Mouse (Mus musculus): ENCODE results near the gene Mrpl17. TPM values are rescaled to one million over a fixed set of nuclear protein-coding genes. Genes with fewer than 3 reads are reported as not detected.

Gene Mrpl17
- polyA plus RNA-seq, 1 experiment = 271 TPM

DNA sequence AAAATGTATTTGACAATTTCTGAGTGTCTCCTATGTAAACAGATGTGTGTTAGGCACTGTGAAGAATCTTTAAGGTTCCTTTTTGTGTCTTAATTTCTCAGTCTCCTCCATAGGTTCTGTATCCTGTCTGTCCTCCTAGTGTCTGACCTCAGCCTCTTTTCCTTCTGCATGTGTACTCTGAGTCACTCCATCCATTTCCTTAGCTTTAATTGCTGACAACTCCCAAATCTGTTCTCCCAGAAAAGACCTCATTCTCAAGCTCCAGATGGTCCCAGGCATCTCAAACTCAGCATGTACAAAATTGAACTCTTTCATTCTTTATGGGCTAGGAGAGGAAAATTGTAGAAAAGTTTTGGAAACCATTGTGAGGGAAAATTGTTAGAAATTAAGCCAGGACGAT lies 8.1 kb downstream of the Mrpl17 start:
- WGBS = 47% methylated on average over 1 of the region's 1 CpGs
- Histone ChIP-seq H3K36me3 (ENCODE audit: control insufficient read depth, insufficient read depth, low read length) (no peaks in the 10 kb centered on the region), H3K4me3 (ENCODE audit: insufficient read depth, low read depth, low read length) (no peak overlapping the region), H3K27ac (ENCODE audit: insufficient read depth, low read depth, low read length) (no peak overlapping the region), H3K27me3 (replicated peaks; ENCODE audit: control insufficient read depth, insufficient read depth, low read length) (no peaks in the 10 kb centered on the region), H3K4me1 (ENCODE audit: control insufficient read depth, insufficient read depth, low read length) (no peaks in the 10 kb centered on the region)
- no peak for DNase-seq
- no peak for TF ChIP-seq CTCF (conservative IDR thresholded peaks at IDR 0.05; ENCODE audit: insufficient read depth, insufficient read length, low read depth, low read length)
- TF ChIP-seq POLR2A (IDR thresholded peaks at IDR 0.05; ENCODE audit: low read depth, low read length) = no peak

DNA sequence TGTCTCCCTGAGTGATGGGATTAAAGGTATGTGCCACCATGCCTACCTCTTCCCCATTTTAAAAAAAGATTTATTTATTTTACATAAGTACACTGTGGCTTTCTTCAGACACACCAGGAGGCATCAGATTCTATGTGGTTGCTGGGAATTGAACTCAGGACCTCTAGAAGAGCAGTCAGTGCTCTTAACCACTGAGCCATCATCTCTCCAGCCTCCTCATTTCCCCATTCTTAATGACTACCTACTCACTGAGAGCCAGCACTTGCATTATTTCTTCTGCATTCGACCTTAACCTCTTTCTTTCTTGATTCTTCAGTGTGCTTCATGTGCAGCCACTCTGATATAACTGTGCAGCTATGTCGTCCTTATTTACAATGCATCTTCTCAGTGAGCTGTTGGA lies 8.6 kb downstream of the Mrpl17 start:
- H3K36me3 ChIP-seq (ENCODE audit: control insufficient read depth, insufficient read depth, low read length) = no peaks in the 10 kb centered on the region
- H3K4me3 ChIP-seq (ENCODE audit: insufficient read depth, low read depth, low read length) = no peak overlapping the region
- no peak for DNase-seq
- H3K27me3 ChIP-seq (replicated peaks; ENCODE audit: control insufficient read depth, insufficient read depth, low read length) = no peaks in the 10 kb centered on the region
- H3K4me1 ChIP-seq (ENCODE audit: control insufficient read depth, insufficient read depth, low read length) = no peaks in the 10 kb centered on the region
- TF ChIP-seq POLR2A (IDR thresholded peaks at IDR 0.05; ENCODE audit: low read depth, low read length) (no peak), CTCF (conservative IDR thresholded peaks at IDR 0.05; ENCODE audit: insufficient read depth, insufficient read length, low read depth, low read length) (no peak)
- WGBS = 45% methylated on average over 2 of the region's 2 CpGs
- H3K27ac ChIP-seq (ENCODE audit: insufficient read depth, low read depth, low read length) = no peak overlapping the region

DNA sequence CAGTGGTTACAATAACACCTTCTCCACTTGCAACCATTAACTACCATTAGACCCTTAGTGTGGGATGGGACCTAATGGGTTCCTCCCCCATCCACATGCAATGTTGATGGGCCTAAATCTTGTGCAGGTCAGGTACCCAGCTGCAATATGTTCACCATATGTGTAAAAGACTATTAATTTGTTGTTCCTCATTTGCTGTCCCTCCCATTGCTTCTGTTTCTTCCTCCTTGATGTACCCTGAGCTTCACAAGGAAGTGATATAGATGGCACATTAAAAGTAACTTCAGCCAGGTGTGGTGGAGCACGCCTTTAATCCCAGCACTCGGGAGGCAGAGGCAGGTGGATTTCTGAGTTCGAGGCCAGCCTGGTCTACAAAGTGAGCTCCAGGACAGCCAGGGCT lies 13.9 kb downstream of the Mrpl17 start:
- no peaks in the 10 kb centered on the region for H3K36me3 ChIP-seq (ENCODE audit: control insufficient read depth, insufficient read depth, low read length)
- WGBS = 97% methylated on average over 3 of the region's 3 CpGs
- DNase-seq = no peak
- TF ChIP-seq CTCF (conservative IDR thresholded peaks at IDR 0.05; ENCODE audit: insufficient read depth, insufficient read length, low read depth, low read length) = no peak
- no peak for TF ChIP-seq POLR2A (IDR thresholded peaks at IDR 0.05; ENCODE audit: low read depth, low read length)
- H3K4me1 ChIP-seq (ENCODE audit: control insufficient read depth, insufficient read depth, low read length) = no peaks in the 10 kb centered on the region
- H3K4me3 ChIP-seq (ENCODE audit: insufficient read depth, low read depth, low read length) = no peak overlapping the region
- no peak overlapping the region for H3K27ac ChIP-seq (ENCODE audit: insufficient read depth, low read depth, low read length)
- no peaks in the 10 kb centered on the region for H3K27me3 ChIP-seq (replicated peaks; ENCODE audit: control insufficient read depth, insufficient read depth, low read length)

DNA sequence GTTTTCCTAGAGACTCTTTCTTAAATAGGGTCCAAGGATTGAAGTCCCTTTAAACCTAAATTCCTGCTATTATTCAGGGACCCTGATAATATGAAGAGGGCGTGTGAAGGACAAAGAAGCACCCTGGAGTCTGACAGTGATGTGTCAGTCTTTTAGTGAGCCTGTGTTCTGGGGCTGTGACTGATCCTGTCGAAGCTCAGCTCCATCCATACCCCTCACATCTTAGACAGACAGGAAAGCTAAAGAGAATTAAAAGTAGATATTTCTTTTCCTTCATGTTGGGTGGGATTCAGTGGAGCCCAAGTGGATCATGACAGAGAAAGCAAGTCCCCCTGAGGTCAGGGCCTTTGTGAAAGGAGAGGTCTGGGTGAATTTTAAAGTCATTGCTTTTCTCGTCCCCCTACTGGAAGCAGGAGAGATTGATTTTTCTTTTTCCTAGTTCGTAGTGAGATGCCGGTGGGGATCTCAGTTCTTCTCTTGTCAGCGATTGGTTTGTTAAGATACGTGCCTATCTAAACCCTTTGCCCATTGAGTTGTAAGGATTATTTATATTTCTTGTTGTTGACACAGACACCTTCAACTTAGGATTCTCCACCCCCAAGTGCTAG lies 15.0 kb downstream of the Mrpl17 start:
- no peak for DNase-seq

DNA sequence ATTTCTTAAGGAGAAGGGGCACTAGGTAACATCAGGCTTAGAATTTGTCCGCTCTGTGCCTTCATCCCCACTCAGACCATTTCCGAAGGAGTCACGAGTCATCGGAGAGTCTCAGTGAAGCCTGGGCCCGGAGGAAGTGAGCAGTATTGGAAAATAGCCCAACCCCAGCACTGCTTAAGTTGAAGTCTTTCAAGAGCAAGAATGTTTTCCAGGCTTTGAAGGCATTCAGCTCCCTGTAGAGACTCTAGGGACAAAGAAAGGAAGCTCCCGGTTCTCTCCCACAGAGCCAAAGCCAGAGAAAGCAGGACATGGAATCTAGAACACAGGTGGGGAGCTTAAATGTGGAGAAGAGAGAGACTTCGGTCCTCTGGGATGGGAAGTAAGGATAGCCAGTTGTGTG lies 17.2 kb downstream of the Mrpl17 start:
- WGBS = 63% methylated on average over 7 of the region's 7 CpGs
- no peak overlapping the region for H3K4me3 ChIP-seq (ENCODE audit: insufficient read depth, low read depth, low read length)
- H3K27me3 ChIP-seq (replicated peaks; ENCODE audit: control insufficient read depth, insufficient read depth, low read length) = no peaks in the 10 kb centered on the region
- H3K27ac ChIP-seq (ENCODE audit: insufficient read depth, low read depth, low read length) = peak overlapping the region; percentile 47; the same call in 1 of the 2 replicates
- H3K4me1 ChIP-seq (ENCODE audit: control insufficient read depth, insufficient read depth, low read length) = no peaks in the 10 kb centered on the region
- peak; percentile 41 for DNase-seq
- no peaks in the 10 kb centered on the region for H3K36me3 ChIP-seq (ENCODE audit: control insufficient read depth, insufficient read depth, low read length)
- no peak for TF ChIP-seq POLR2A (IDR thresholded peaks at IDR 0.05; ENCODE audit: low read depth, low read length)
- TF ChIP-seq CTCF (conservative IDR thresholded peaks at IDR 0.05; ENCODE audit: insufficient read depth, insufficient read length, low read depth, low read length) = no peak

More for the DNA sequence above, 15.0 kb downstream of the Mrpl17 start:
- H3K27ac ChIP-seq (ENCODE audit: insufficient read depth, low read depth, low read length) = no peak overlapping the region
- 36% methylated on average over 7 of the region's 7 CpGs for WGBS
- H3K4me3 ChIP-seq (ENCODE audit: insufficient read depth, low read depth, low read length) = no peak overlapping the region
- no peaks in the 10 kb centered on the region for H3K36me3 ChIP-seq (ENCODE audit: control insufficient read depth, insufficient read depth, low read length)
- TF ChIP-seq POLR2A (IDR thresholded peaks at IDR 0.05; ENCODE audit: low read depth, low read length) (no peak), CTCF (conservative IDR thresholded peaks at IDR 0.05; ENCODE audit: insufficient read depth, insufficient read length, low read depth, low read length) (no peak)
- H3K27me3 ChIP-seq (replicated peaks; ENCODE audit: control insufficient read depth, insufficient read depth, low read length) = no peaks in the 10 kb centered on the region
- H3K4me1 ChIP-seq (ENCODE audit: control insufficient read depth, insufficient read depth, low read length) = no peaks in the 10 kb centered on the region

DNA sequence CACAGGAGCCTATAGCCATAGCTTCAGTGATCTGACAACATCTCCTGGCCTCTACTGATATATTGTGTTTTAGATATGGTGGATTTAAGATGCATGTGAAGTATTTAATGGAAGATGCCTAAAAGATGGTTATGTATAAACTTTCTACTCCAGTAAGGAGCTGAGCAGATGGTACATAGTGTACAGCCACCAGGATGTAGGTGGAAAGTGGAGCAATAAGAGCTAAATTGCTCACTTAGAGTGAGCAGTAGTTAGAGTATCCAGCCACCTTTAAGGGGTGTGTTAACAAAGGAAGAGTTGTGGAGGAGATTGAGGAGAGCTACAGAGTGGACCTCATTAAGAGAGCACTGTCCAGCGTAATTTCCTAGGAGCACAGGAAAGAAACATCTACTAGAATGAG lies 19.8 kb downstream of the Mrpl17 start:
- H3K27me3 ChIP-seq (replicated peaks; ENCODE audit: control insufficient read depth, insufficient read depth, low read length) = peaks cover 4% of the 10 kb centered on the region; the same call in 1 of the 2 replicates
- WGBS = 79% methylated on average over 1 of the region's 1 CpGs
- H3K4me1 ChIP-seq (ENCODE audit: control insufficient read depth, insufficient read depth, low read length) = 0 out of 2 replicates have a peak, but pooled peaks cover 4% of the 10 kb centered on the region
- no peak for TF ChIP-seq POLR2A (IDR thresholded peaks at IDR 0.05; ENCODE audit: low read depth, low read length)
- H3K36me3 ChIP-seq (ENCODE audit: control insufficient read depth, insufficient read depth, low read length) = no peaks in the 10 kb centered on the region
- H3K4me3 ChIP-seq (ENCODE audit: insufficient read depth, low read depth, low read length) = no peak overlapping the region
- DNase-seq = no peak
- no peak overlapping the region for H3K27ac ChIP-seq (ENCODE audit: insufficient read depth, low read depth, low read length)

DNA sequence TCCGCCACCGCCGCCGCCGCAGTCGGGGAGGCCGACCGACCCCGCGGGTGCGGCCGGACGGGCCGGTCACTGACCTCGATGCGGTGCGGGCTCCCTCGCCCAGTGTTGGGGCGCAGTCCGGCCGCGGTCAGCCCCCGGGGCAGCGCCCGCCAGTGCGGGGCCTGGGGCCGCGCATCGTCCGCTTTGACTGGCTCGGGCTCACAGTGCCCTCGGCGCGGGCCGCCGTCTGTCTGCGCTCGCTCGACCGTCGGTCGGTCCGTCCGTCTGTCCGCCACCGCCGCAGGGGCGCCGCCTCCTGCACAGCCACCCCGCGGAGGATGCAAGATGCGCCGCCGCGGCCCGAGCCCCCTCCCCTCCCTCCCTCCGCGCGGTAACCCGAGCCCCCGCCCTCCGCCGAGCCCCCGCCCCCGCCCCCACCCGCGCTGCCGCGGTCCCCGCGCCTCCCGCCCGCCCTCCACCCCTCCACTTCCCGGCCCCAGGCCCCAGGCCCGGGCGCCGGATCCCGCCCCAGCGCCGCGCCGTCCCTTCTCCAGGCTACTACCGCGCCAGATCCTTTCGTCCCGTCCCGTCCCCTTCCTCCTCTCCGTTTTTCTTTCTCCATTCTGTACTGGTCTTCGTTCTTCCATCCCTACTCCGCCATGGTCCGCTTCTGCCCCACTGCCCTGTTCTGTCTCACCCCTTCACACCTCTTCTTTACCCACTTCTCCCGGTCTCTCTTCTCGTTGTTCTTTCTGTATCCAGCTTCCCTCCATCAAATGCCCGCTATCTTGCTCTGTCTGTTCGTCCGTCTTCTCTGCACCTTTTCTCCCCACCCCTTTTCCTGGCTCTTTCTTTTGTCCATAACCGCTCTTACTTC lies 23.4 kb downstream of the Mrpl17 start, which contains the start of gene Dchs1:
TSS of gene Dchs1 (minus strand) at position 370 of the 856 bp plus-strand sequence.
- Histone ChIP-seq H3K27ac (ENCODE audit: insufficient read depth, low read depth, low read length) (peak within 1 kb of the TSS; percentile 32; the same call in 1 of the 2 replicates), H3K36me3 (ENCODE audit: control insufficient read depth, insufficient read depth, low read length) (no peaks in the 10 kb centered on the region), H3K4me3 (ENCODE audit: insufficient read depth, low read depth, low read length) (peak within 1 kb of the TSS; percentile 83), H3K4me1 (ENCODE audit: control insufficient read depth, insufficient read depth, low read length) (0 out of 2 replicates have a peak, but pooled peaks cover 4% of the 10 kb centered on the region), H3K27me3 (replicated peaks; ENCODE audit: control insufficient read depth, insufficient read depth, low read length) (peaks cover 4% of the 10 kb centered on the region; the same call in 1 of the 2 replicates)
- TF ChIP-seq POLR2A (IDR thresholded peaks at IDR 0.05; ENCODE audit: low read depth, low read length) (no peak), CTCF (conservative IDR thresholded peaks at IDR 0.05; ENCODE audit: insufficient read depth, insufficient read length, low read depth, low read length) (no peak)
- no peak for DNase-seq
- WGBS = 1% methylated on average over 75 of the region's 97 CpGs
